Mouse (Mus musculus): ENCODE measurements around the gene Npc2.

- TF ChIP-seq TAL1 (IDR thresholded peaks at IDR 0.05; ENCODE audit: low read length) (no peak), GATA1 (IDR thresholded peaks at IDR 0.05; ENCODE audit: low read length) (no peak)
These were observed 17.9 kb upstream of the Npc2 start for GRCm38 (mm10) chr12:84790853-84791252.
